Mouse (Mus musculus): Measurements from ENCODE around the gene Atp6v0e.

The Atp6v0e gene

GRCm38 (mm10) chr17:26715916-26716717, 53.1 kb downstream of the Atp6v0e start:
- DNase-seq (ENCODE audit: low read depth, low spot score), result peak; percentile 99

- DNase-seq (ENCODE audit: low read depth, low spot score), result peak; percentile 45
Measured at GRCm38 (mm10) chr17:26717868-26718267, 54.8 kb downstream of the Atp6v0e start.

- DNase-seq (ENCODE audit: low read depth, low spot score), result no peak
Measured at GRCm38 (mm10) chr17:26719405-26719804, 56.4 kb downstream of the Atp6v0e start.

- no peak for DNase-seq (ENCODE audit: low read depth, low spot score)
Measured at GRCm38 (mm10) chr17:26721802-26722201, 58.8 kb downstream of the Atp6v0e start.

GRCm38 (mm10) chr17:26724790-26725189, 61.8 kb downstream of the Atp6v0e start:
- no peak for DNase-seq (ENCODE audit: low read depth, low spot score)

- peak; percentile 84 for DNase-seq (ENCODE audit: low read depth, low spot score)
Measured at GRCm38 (mm10) chr17:26726674-26727073, 63.6 kb downstream of the Atp6v0e start.

- peak; percentile 50 for DNase-seq (ENCODE audit: low read depth, low spot score)
Measured at GRCm38 (mm10) chr17:26727110-26727755, 64.2 kb downstream of the Atp6v0e start.

- no peak for DNase-seq (ENCODE audit: low read depth, low spot score)
Measured at GRCm38 (mm10) chr17:26742581-26742980, 79.5 kb downstream of the Atp6v0e start.

- peak; percentile 72 for DNase-seq (ENCODE audit: low read depth, low spot score)
Measured at GRCm38 (mm10) chr17:26743294-26743693, 80.3 kb downstream of the Atp6v0e start.

Data from A20 (cell line).